Mouse (Mus musculus): ENCODE results near the gene B4galt2.

GRCm38 (mm10) chr4:117841566-117841965, 41.7 kb downstream of the B4galt2 start:
- no peak for TF ChIP-seq CTCF (IDR thresholded peaks at IDR 0.05; ENCODE audit: low read depth)
- no peak for TF ChIP-seq EP300 (optimal IDR thresholded peaks at IDR 0.05)
